Mouse (Mus musculus) right cerebral cortex, adult 2 months (tissue): ENCODE data around the gene Tatdn2.
"Not testable (repeated sequence)": the region's sequence is repeated elsewhere in the genome, so short reads cannot be mapped to it uniquely, and the experiment has no call there.

Source experiments
- DNase-seq, 2 experiments: peaks; one replicate each; pipeline ENCODE4 v3.0.0; 2021 to 2022; ENCODE audit warnings: low spot score in 2 of 2

Gene Tatdn2

GRCm38 (mm10) chr6:113672029-113672428 lies 24.8 kb upstream of the Tatdn2 start:
- DNase-seq, result not testable (repeated sequence)

GRCm38 (mm10) chr6:113672989-113673388 lies 23.9 kb upstream of the Tatdn2 start:
- DNase-seq, result no peak

- DNase-seq, result no peak
These were observed 21.6 kb upstream of the Tatdn2 start for GRCm38 (mm10) chr6:113675234-113675633.

GRCm38 (mm10) chr6:113675991-113676390 lies 20.9 kb upstream of the Tatdn2 start:
- DNase-seq, result no peak

GRCm38 (mm10) chr6:113677070-113677734 lies 19.6 kb upstream of the Tatdn2 start:
- no peak for DNase-seq

- no peak for DNase-seq
These were observed 18.4 kb upstream of the Tatdn2 start for GRCm38 (mm10) chr6:113678246-113679012.

- DNase-seq, result no peak
These were observed 16.8 kb upstream of the Tatdn2 start for GRCm38 (mm10) chr6:113679993-113680566.

- peak; percentile 83 to 85 for DNase-seq
These were observed 15.6 kb upstream of the Tatdn2 start for GRCm38 (mm10) chr6:113681271-113681670.

GRCm38 (mm10) chr6:113683081-113683825 lies 13.6 kb upstream of the Tatdn2 start:
- DNase-seq, result no peak

GRCm38 (mm10) chr6:113686551-113687125 lies 10.2 kb upstream of the Tatdn2 start:
- DNase-seq, result no peak

GRCm38 (mm10) chr6:113690008-113690399 lies 6.8 kb upstream of the Tatdn2 start:
- DNase-seq, result no peak

- DNase-seq, result no peak
These were observed 6.3 kb upstream of the Tatdn2 start for GRCm38 (mm10) chr6:113690400-113691083.

GRCm38 (mm10) chr6:113691084-113691462 lies 5.8 kb upstream of the Tatdn2 start:
- no peak for DNase-seq

- DNase-seq, result no peak
These were observed 4.2 kb upstream of the Tatdn2 start for GRCm38 (mm10) chr6:113692661-113693133.

- DNase-seq, result no peak
These were observed 3.5 kb upstream of the Tatdn2 start for GRCm38 (mm10) chr6:113693377-113693776.

GRCm38 (mm10) chr6:113695203-113695602 lies 1.6 kb upstream of the Tatdn2 start:
- no peak for DNase-seq

- DNase-seq, result no peak
These were observed 989 bp upstream of the Tatdn2 start for GRCm38 (mm10) chr6:113695766-113696355.

- DNase-seq, result no peak
These were observed 664 bp downstream of the Tatdn2 start for GRCm38 (mm10) chr6:113697222-113698205.

- no peak for DNase-seq
These were observed 15.9 kb downstream of the Tatdn2 start for GRCm38 (mm10) chr6:113712718-113713117.
